Mouse (Mus musculus): ENCODE results near the gene Msantd2. TPM values are rescaled to one million over a fixed set of nuclear protein-coding genes. Genes with fewer than 3 reads are reported as not detected.

The Msantd2 gene
- polyA plus RNA-seq (2015; fragmentation: Nextera tagmentation; extraction: Ambion mirVana), result 33.4 and 33.7 TPM in 2 replicates

- no peaks in the 10 kb centered on the region for H3K9me3 ChIP-seq
- peaks cover 28% of the 10 kb centered on the region for H3K4me1 ChIP-seq (replicated peaks)
- WGBS, result under 1% methylated on average over 44 of the region's 44 CpGs
- peak within 1 kb of the TSS; percentile 99 for H3K27ac ChIP-seq (replicated peaks)
- peak within 1 kb of the TSS; percentile 96 for H3K9ac ChIP-seq
- peak within 1 kb of the TSS; percentile 86 for H3K4me2 ChIP-seq
- peaks cover under 1% of the 10 kb centered on the region; the same call in 1 of the 2 replicates for H3K36me3 ChIP-seq
- ATAC-seq (ENCODE audit: low read depth), result peak; percentile 99
- H3K4me3 ChIP-seq, result peak within 1 kb of the TSS; percentile 96
- no peaks in the 10 kb centered on the region for H3K27me3 ChIP-seq
Observed at GRCm38 (mm10) chr9:37488611-37489396, at the start of gene Msantd2. TSS of gene Msantd2 (plus strand) at chr9:37489319.

- WGBS, result 0% methylated on average over 5 of the region's 5 CpGs
- Histone ChIP-seq H3K36me3 (no peaks in the 10 kb centered on the region), H3K27ac (replicated peaks) (peak overlapping the region; percentile 67), H3K4me1 (replicated peaks) (peaks cover 59% of the 10 kb centered on the region), H3K9ac (no peak overlapping the region), H3K4me3 (no peak overlapping the region), H3K4me2 (no peak overlapping the region), H3K27me3 (peaks cover 73% of the 10 kb centered on the region), H3K9me3 (no peaks in the 10 kb centered on the region)
- ATAC-seq (ENCODE audit: low read depth), result no peak
Observed at GRCm38 (mm10) chr9:37452401-37452800, 36.7 kb upstream of the Msantd2 start.

GRCm38 (mm10) chr9:37453328-37453727 is 35.8 kb upstream of the Msantd2 start:
- Histone ChIP-seq H3K4me1 (replicated peaks) (peaks cover 68% of the 10 kb centered on the region), H3K9me3 (no peaks in the 10 kb centered on the region), H3K9ac (no peak overlapping the region), H3K4me2 (no peak overlapping the region), H3K4me3 (no peak overlapping the region), H3K36me3 (no peaks in the 10 kb centered on the region), H3K27me3 (peaks cover 78% of the 10 kb centered on the region), H3K27ac (replicated peaks) (peak overlapping the region; percentile 33)
- no peak for ATAC-seq (ENCODE audit: low read depth)
- WGBS, result 22% methylated on average over 4 of the region's 4 CpGs

GRCm38 (mm10) chr9:37454011-37454492 is 35.1 kb upstream of the Msantd2 start:
- no peaks in the 10 kb centered on the region for H3K36me3 ChIP-seq
- no peak overlapping the region for H3K9ac ChIP-seq
- no peak overlapping the region for H3K4me3 ChIP-seq
- ATAC-seq (ENCODE audit: low read depth), result peak; percentile 67
- H3K27ac ChIP-seq (replicated peaks), result peak overlapping the region; percentile 42
- peaks cover 81% of the 10 kb centered on the region for H3K27me3 ChIP-seq
- WGBS, result 2% methylated on average over 6 of the region's 6 CpGs
- peaks cover 76% of the 10 kb centered on the region for H3K4me1 ChIP-seq (replicated peaks)
- H3K4me2 ChIP-seq, result no peak overlapping the region
- no peaks in the 10 kb centered on the region for H3K9me3 ChIP-seq

GRCm38 (mm10) chr9:37454991-37455390 is 34.1 kb upstream of the Msantd2 start:
- Histone ChIP-seq H3K27me3 (peaks cover 87% of the 10 kb centered on the region), H3K4me3 (no peak overlapping the region), H3K4me1 (replicated peaks) (peaks cover 85% of the 10 kb centered on the region), H3K27ac (replicated peaks) (peak overlapping the region; percentile 42), H3K9ac (no peak overlapping the region), H3K36me3 (no peaks in the 10 kb centered on the region), H3K4me2 (no peak overlapping the region), H3K9me3 (no peaks in the 10 kb centered on the region)
- WGBS, result 0% methylated on average over 3 of the region's 3 CpGs
- ATAC-seq (ENCODE audit: low read depth), result no peak

DNA sequence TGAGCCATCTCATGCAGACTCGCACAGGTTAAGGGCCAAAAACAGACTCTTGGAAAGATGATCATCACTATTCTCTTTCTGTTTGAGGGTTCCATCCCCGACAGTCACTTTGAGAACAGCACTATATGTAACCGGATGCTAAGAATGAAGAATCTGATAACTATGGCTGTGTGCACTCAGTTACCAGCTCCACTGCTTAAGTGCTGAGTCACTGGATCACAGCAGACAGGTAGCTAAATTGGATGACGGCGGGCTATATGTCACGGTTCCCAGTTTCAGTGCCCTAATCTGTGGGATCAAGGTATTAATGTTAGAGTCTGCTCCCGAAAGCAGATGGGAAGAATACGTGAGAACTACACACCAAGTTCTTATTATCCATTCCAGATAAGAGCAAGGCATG is 33.3 kb upstream of the Msantd2 start:
- Histone ChIP-seq H3K27me3 (peaks cover 85% of the 10 kb centered on the region), H3K36me3 (no peaks in the 10 kb centered on the region), H3K9ac (peak overlapping the region; percentile 49; the same call in 1 of the 2 replicates), H3K4me1 (replicated peaks) (peaks cover 94% of the 10 kb centered on the region), H3K27ac (replicated peaks) (peak overlapping the region; percentile 94), H3K4me2 (peak overlapping the region; percentile 88), H3K9me3 (no peaks in the 10 kb centered on the region), H3K4me3 (peak overlapping the region; percentile 22)
- ATAC-seq (ENCODE audit: low read depth), result no peak
- WGBS, result 3% methylated on average over 8 of the region's 8 CpGs

GRCm38 (mm10) chr9:37456481-37456910 is 32.6 kb upstream of the Msantd2 start:
- no peaks in the 10 kb centered on the region for H3K9me3 ChIP-seq
- H3K27ac ChIP-seq (replicated peaks), result peak overlapping the region; percentile 94
- ATAC-seq (ENCODE audit: low read depth), result peak; percentile 79
- peak overlapping the region; percentile 88 for H3K4me2 ChIP-seq
- H3K4me3 ChIP-seq, result peak overlapping the region; percentile 22
- peak overlapping the region; percentile 49; the same call in 1 of the 2 replicates for H3K9ac ChIP-seq
- H3K27me3 ChIP-seq, result peaks cover 84% of the 10 kb centered on the region
- WGBS, result under 1% methylated on average over 17 of the region's 20 CpGs
- H3K36me3 ChIP-seq, result no peaks in the 10 kb centered on the region
- H3K4me1 ChIP-seq (replicated peaks), result peaks cover 96% of the 10 kb centered on the region

- peaks cover 85% of the 10 kb centered on the region for H3K27me3 ChIP-seq
- no peaks in the 10 kb centered on the region for H3K36me3 ChIP-seq
- H3K4me2 ChIP-seq, result peak overlapping the region; percentile 88
- H3K4me1 ChIP-seq (replicated peaks), result peaks cover 96% of the 10 kb centered on the region
- peak overlapping the region; percentile 94 for H3K27ac ChIP-seq (replicated peaks)
- H3K4me3 ChIP-seq, result no peak overlapping the region
- no peak overlapping the region for H3K9ac ChIP-seq
- no peaks in the 10 kb centered on the region for H3K9me3 ChIP-seq
- WGBS, result 34% methylated on average over 1 of the region's 1 CpGs
- no peak for ATAC-seq (ENCODE audit: low read depth)
Observed at GRCm38 (mm10) chr9:37457151-37457550, 32.0 kb upstream of the Msantd2 start.

DNA sequence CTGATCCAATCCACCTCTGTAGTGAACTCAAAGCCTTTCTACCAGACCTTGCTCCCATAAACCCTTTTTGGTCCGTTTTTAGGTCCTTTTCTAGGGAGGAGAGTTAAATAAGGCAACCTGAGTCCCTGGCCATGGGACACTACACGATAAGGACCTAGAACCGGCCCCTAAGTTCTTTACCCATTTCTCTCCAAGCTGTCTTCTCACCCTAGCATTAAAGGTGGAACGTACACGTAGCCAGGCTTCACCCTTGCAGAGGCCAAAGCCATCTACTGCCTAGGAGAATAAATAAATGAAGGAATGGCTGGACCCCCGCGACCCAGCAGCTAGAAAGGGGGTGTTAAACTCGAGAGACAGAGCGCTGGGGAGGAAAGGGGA is 29.5 kb upstream of the Msantd2 start:
- ATAC-seq (ENCODE audit: low read depth), result no peak
- peaks cover 73% of the 10 kb centered on the region for H3K4me1 ChIP-seq (replicated peaks)

DNA sequence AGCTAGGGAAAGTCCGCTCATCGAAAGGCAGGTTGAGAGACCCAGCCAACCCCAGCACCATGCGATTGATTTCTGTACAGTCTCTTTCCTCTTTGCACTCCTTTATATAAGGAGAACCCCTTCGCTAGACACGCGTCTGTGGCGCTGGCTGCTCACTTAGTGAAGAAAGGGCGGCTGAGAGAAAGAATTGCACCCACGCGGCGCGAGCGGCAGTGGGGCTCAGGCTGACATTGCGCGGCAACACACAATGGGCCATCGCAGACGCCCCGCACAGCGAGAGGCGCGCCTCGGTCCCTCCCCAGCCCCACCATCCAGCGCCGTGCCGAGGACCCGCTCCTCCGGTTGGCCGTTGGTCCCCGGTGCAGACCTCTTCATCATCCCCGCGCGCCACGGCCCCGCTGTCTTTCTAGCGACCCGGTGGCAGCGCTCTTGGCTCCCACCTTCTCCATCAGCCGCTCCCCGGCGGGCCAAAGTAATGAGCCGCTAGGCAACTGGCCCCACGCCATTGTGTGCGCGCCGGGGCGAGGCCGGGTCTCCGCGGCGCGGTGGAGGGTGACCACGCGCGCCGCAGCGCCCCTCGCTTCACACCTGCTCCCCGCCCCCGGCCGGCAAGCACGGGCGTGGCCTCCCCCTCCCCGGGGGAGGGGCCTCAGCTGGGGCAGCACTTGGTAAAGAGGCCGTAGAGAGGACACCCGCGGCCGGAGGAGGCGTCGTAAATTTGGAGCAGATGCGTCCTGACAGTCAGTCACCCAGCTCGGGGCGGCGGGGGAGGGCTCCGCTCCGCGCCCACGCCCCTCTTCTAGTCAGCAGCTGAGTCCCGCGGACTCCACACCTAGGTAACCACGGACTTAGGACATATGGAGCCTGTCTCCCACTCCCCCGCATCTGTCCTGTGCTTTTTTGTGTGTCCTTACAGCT is 28.8 kb upstream of the Msantd2 start:
- H3K27ac ChIP-seq (replicated peaks), result peak overlapping the region; percentile 94
- peak overlapping the region; percentile 88 for H3K4me2 ChIP-seq
- H3K27me3 ChIP-seq, result peaks cover 70% of the 10 kb centered on the region
- peak overlapping the region; percentile 83 for H3K9ac ChIP-seq
- no peaks in the 10 kb centered on the region for H3K9me3 ChIP-seq
- WGBS, result under 1% methylated on average over 74 of the region's 81 CpGs
- peak overlapping the region; percentile 55 for H3K4me3 ChIP-seq
- H3K4me1 ChIP-seq (replicated peaks), result peaks cover 66% of the 10 kb centered on the region
- peak; percentile 65 for ATAC-seq (ENCODE audit: low read depth)
- no peaks in the 10 kb centered on the region for H3K36me3 ChIP-seq

More for the DNA sequence above, 29.5 kb upstream of the Msantd2 start:
- Histone ChIP-seq H3K27ac (replicated peaks) (peak overlapping the region; percentile 94), H3K9me3 (no peaks in the 10 kb centered on the region), H3K9ac (peak overlapping the region; percentile 83), H3K4me2 (peak overlapping the region; percentile 88), H3K4me3 (peak overlapping the region; percentile 55), H3K27me3 (peaks cover 76% of the 10 kb centered on the region), H3K36me3 (no peaks in the 10 kb centered on the region)
- under 1% methylated on average over 9 of the region's 9 CpGs for WGBS

GRCm38 (mm10) chr9:37460961-37461340 is 28.2 kb upstream of the Msantd2 start:
- Histone ChIP-seq H3K27ac (replicated peaks) (peak overlapping the region; percentile 94), H3K27me3 (peaks cover 64% of the 10 kb centered on the region), H3K4me2 (peak overlapping the region; percentile 88), H3K4me3 (peak overlapping the region; percentile 55), H3K9me3 (no peaks in the 10 kb centered on the region), H3K4me1 (replicated peaks) (peaks cover 60% of the 10 kb centered on the region), H3K36me3 (no peaks in the 10 kb centered on the region), H3K9ac (peak overlapping the region; percentile 83)
- ATAC-seq (ENCODE audit: low read depth), result no peak
- 8% methylated on average over 5 of the region's 5 CpGs for WGBS

DNA sequence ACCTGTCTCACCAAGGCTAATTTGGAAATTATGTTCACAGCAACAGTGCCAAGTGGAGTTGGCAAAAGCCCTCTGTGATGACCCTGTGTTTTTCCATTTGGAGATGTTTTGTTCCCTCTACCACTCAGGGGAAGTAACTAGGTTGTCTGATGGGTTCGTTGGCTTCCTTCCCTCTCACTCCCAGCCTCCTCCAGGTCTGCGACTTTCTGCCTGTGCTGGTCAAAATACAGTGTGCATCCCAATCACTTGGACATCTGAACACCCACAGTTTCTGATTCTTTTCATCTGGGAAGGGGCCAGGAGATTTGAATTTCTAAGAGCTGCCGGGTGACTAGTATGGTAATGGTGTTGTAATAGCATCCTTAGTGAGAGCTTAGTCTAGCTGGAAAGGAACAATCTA is 27.5 kb upstream of the Msantd2 start:
- H3K27me3 ChIP-seq, result peaks cover 61% of the 10 kb centered on the region

More for the DNA sequence above, 27.5 kb upstream of the Msantd2 start:
- Histone ChIP-seq H3K27ac (replicated peaks) (no peak overlapping the region), H3K36me3 (no peaks in the 10 kb centered on the region), H3K4me3 (no peak overlapping the region), H3K9ac (no peak overlapping the region), H3K4me1 (replicated peaks) (peaks cover 54% of the 10 kb centered on the region), H3K9me3 (no peaks in the 10 kb centered on the region), H3K4me2 (no peak overlapping the region)
- WGBS, result 2% methylated on average over 3 of the region's 3 CpGs
- ATAC-seq (ENCODE audit: low read depth), result no peak

All from neural tube, embryonic 13.5 days (tissue).